Mouse (Mus musculus) cerebellum, adult 2 months (tissue): ENCODE measurements around the gene Itgb2l.

Experiments used
- CTCF ChIP-seq: fragments of 200-500 bp; IDR thresholded peaks from 2 replicates; pipeline ENCODE4 v1.5.1; 2011; ENCODE audit warnings: low read depth, mild to moderate bottlenecking, control low read depth, low read length, moderate library complexity, borderline replicate concordance; ENCODE audit not compliant: insufficient read depth
- POLR2A ChIP-seq: fragments of 200-500 bp; IDR thresholded peaks from 2 replicates; pipeline ENCODE4 v1.6.1; 2011; ENCODE audit warnings: low read length, control low read depth, borderline replicate concordance; ENCODE audit not compliant: insufficient read depth

GRCm38 (mm10) chr16:96396013-96396650 lies 47.3 kb downstream of the Itgb2l start:
- TF ChIP-seq CTCF (no peak), POLR2A (no peak)
